Mouse (Mus musculus): ENCODE results near the gene Wdr95. TPM values are rescaled to one million over a fixed set of nuclear protein-coding genes. Genes with fewer than 3 reads are reported as not detected.

The Wdr95 gene
- total RNA-seq, 2 experiments from 2014 or later, result not detected

GRCm38 (mm10) chr5:149616138-149616537, 87.7 kb downstream of the Wdr95 start:
- no peak for ATAC-seq (replicated peaks; ENCODE audit: low FRiP score, poor library complexity, severe bottlenecking)

DNA sequence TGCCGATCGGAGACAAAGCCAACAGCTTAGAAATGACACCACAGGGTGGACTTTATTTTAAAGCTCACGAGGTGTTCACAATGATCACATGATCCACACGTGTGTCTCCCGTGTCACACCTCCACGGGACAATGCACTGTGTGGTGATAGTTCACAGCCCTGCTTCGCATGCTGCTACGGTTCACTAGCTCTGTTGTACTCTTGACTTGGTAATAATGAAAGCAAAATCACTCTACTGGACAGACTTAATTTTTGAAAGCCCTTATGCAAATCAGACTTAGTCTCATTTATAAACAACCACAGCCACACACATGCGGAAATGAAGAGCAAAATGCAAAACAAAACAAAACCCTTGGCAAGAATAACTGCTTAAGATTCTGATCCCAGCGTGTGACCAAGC, 88.3 kb downstream of the Wdr95 start:
- ATAC-seq (replicated peaks; ENCODE audit: low FRiP score, poor library complexity, severe bottlenecking), result no peak

GRCm38 (mm10) chr5:149617776-149618425, 89.4 kb downstream of the Wdr95 start:
- ATAC-seq (replicated peaks; ENCODE audit: low FRiP score, poor library complexity, severe bottlenecking), result no peak

DNA sequence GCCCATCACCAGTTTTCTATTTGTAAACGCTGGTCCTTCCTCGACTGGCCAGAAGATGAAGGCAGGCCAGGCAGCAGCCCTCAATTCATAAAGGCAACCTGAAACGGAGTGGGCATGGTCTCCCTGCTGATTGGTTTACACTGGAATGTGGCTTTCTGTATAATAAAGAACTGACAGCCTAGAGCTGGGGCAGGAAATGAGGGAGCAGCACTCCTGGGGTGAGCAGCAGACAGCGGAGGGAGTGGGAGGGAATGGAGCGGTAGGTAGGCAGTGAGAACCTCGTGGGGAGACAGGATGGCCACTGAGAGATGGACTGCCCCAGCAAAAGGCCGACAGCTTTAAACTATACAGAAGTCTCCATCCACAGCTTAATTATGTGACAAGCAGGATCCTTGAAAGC, 93.7 kb downstream of the Wdr95 start:
- no peak for ATAC-seq (replicated peaks; ENCODE audit: low FRiP score, poor library complexity, severe bottlenecking)

DNA sequence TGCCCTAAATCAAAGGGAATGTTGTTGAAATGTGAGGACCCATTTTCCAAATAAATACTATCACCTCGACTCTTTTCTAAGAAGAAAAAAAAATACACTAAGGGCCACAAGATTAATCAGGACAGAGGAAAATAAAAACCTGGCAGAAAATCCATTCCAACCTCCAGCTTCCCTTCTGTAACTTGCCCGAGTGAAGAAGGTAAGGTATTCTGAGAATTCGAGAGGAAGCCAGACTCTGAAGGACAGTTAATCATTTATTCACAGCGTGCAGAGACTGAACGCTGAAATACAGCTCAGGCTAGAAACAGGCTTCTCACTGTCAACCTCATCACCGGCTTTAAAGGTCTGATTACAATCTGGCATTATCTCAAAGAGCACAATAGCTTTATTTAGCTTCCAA, 94.2 kb downstream of the Wdr95 start:
- ATAC-seq (replicated peaks; ENCODE audit: low FRiP score, poor library complexity, severe bottlenecking), result no peak

- peak; percentile 90 for ATAC-seq (replicated peaks; ENCODE audit: low FRiP score, poor library complexity, severe bottlenecking)
These were observed 95.6 kb downstream of the Wdr95 start for GRCm38 (mm10) chr5:149623815-149624675.

- no peak for ATAC-seq (replicated peaks; ENCODE audit: low FRiP score, poor library complexity, severe bottlenecking)
These were observed 97.1 kb downstream of the Wdr95 start for GRCm38 (mm10) chr5:149625547-149625946.

DNA sequence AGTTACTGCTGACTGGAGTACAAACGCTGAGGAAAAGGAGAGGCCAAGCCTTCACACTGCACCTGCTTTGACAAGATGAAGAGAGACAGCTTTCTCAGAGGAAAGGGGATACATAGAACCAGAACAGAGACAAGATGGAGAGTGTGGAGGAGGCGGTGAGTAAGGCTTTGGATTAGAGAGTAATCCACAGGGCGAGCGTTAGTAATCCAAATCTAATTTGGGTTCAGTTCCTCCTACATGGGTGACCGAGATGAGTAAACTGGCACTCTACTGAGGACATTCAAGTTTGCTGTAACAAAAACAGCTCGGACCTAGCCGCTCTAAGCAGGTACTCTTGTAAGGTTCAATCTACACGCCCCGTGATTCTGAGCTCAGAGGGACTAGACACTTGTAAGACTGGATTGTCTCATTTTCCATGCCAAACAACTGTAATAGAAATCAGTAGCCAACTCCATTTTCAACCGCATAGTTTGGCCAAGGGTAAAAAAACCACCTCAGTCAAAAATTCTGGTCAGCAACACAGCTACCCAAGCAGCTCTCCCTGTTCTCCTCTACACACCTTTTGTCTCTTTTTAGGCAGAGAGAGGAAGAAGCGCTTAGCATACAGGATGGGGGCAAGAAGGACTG, 106.0 kb downstream of the Wdr95 start:
- ATAC-seq (replicated peaks; ENCODE audit: low FRiP score, poor library complexity, severe bottlenecking), result no peak

DNA sequence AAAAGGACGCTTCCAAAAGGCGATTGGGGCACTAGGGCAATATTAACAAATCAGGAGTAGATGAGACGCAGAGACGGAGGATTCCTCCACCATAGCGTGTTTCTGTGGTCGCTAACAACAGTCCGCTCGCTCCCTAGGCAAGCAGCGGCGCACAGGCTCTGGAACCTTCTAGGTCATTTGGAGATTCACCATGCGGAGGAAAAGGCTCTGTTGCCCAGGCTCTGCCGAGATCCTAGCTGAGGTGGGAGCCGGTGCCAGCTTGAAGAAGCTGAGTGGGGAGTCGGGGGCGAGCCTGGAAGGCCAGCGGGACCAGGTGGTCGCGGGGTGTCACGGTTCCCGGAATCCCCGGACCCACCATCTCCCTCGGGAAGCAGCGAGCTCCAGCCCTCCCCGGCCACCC, 107.1 kb downstream of the Wdr95 start:
- no peak for ATAC-seq (replicated peaks; ENCODE audit: low FRiP score, poor library complexity, severe bottlenecking)

DNA sequence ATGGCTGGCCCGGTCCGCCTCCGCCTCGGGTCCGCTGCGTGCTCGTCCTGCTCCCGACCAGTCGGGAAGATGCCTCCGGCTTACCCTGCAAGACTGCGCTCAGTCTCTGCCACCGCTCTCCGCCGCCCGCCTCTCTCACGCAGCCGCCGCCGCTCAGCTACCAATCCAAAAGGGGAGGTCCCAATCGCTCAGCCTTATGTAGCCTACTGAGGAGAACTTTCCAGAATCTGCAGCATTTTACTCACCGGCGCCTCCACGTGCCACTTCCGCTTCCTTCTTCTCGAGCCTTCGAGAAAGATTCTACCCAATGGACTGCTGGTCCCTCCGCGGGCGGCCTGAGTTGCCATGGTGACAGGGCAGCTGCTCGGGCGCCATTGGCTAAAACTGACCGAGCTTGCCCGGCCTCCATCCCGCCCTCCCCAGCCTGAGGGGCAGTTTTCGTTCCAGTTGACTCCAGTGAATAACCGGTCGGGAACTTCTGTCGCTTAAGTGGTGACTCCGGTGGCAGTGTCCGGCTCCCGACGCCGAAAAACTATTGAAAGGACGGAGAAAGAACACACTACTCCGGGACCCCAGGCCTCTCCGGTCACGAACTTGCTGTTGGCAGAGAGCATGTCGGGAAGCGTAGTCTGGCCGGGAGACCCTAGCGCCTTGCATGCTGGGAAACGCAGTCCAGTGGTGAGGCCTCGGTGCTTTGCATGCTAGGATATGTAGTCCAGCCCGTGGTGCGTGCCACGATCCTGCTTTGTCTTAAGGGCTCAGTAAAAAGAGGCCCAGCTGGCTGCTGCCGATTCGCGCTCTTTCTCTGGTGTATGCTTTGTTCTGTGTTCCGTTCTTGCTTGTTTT, 107.8 kb downstream of the Wdr95 start, which contains the start of gene Hsph1:
TSS of gene Hsph1 (minus strand) at position 302 of the 846 bp plus-strand sequence.
- ATAC-seq (replicated peaks; ENCODE audit: low FRiP score, poor library complexity, severe bottlenecking), result peak; percentile 96

- ATAC-seq (replicated peaks; ENCODE audit: low FRiP score, poor library complexity, severe bottlenecking), result no peak
These were observed 108.8 kb downstream of the Wdr95 start for GRCm38 (mm10) chr5:149637306-149637705.

DNA sequence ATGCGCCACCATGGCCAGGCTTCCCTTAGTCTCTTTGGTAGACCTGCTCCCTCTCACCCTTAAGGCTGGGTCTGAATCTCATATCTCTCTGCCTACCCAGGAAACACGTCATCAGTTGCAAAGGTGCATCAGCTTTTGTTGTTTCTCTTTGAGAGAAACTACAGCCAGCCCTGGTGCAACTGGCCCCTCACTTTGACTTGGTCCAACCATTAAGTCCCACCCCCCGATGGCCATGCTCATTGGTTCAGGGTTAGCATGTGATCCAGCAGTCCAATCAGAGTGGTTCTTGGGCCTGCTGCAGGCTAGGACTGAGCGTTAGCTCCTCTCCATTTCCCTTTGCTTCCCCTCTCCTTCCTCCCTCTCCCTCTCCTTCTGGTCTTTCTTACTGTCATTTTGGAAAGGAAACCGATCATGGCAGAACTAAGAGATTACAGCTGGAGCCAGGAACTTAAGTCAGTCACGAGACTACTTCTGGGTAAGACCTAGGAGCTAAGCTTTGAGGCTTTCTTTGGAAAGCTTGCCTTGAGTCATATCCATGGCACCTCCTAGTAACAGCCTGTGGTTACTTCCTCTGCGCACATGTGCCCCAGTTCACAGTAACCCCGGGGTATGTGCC, 112.9 kb downstream of the Wdr95 start:
- ATAC-seq (replicated peaks; ENCODE audit: low FRiP score, poor library complexity, severe bottlenecking), result peak; percentile 75

DNA sequence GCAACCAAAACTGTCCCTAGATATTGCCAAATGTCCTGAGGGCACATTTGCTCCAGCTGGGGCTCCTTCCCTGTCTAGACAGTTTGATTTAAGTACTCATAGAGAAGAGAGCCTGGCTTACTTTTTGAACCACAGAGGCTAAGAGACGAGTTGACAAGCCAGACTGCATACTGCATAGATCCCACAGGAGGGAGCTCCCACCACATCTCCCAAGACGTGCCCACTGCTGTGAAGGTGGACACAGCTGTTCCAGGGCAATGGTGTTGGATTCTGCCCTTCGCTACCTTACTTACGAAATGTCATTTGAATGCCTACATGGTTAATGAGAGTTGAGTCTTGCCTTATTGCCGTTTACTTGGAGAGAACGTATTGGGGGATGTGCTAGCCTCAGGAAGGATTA, 113.9 kb downstream of the Wdr95 start:
- ATAC-seq (replicated peaks; ENCODE audit: low FRiP score, poor library complexity, severe bottlenecking), result no peak

- ATAC-seq (replicated peaks; ENCODE audit: low FRiP score, poor library complexity, severe bottlenecking), result no peak
These were observed 114.5 kb downstream of the Wdr95 start for GRCm38 (mm10) chr5:149642783-149643509.

- ATAC-seq (replicated peaks; ENCODE audit: low FRiP score, poor library complexity, severe bottlenecking), result no peak
These were observed 119.1 kb downstream of the Wdr95 start for GRCm38 (mm10) chr5:149647367-149648115.

GRCm38 (mm10) chr5:149648196-149648595, 119.7 kb downstream of the Wdr95 start:
- ATAC-seq (replicated peaks; ENCODE audit: low FRiP score, poor library complexity, severe bottlenecking), result peak; percentile 41; the same call in 1 of the 2 replicates

DNA sequence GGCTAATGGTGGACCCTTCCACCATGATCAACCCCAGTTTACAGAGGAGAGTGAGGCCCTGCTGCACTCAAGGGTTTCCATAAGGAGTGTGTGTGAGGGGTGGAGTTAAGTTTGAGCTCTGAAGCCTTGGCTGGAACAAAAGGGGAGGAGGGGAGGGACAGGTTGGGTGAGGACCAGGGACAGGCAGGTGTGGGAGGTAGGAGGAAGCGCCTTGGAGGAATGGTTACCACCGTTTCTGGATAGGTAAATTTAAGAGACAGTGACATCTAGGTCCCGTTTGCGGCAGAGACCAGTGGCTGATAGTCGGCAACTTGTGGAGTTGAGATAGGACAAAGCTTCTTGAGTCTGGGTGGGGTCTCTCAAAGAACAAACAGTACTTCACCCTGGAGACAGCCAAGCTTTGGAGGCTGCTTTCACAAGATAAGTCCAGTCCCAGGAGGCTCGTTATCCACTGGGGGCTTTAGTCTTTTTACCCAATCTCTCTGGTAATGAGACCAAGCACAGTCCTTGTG, 120.5 kb downstream of the Wdr95 start:
- ATAC-seq (replicated peaks; ENCODE audit: low FRiP score, poor library complexity, severe bottlenecking), result peak; percentile 82

All from erythroblast, adult 5-6 weeks (primary cell).